Mouse (Mus musculus) G1E (cell line): Measurements from ENCODE around the gene Alg9. TPM values are rescaled to one million over a fixed set of nuclear protein-coding genes. Genes with fewer than 3 reads are reported as not detected.

Source experiments
- ATAC-seq: 2 replicates; pipeline ENCODE4 v1.8.0; 2016; ENCODE audit warnings: mild to moderate bottlenecking; ENCODE audit not compliant: insufficient number of reproducible peaks, poor library complexity, low FRiP score, severe bottlenecking; ENCODE audit errors: extremely low read depth
- DNase-seq: peaks from one replicate; pipeline ENCODE4 v3.0.0; 2012; ENCODE audit warnings: low spot score
- H3K27me3 ChIP-seq: 2 replicates; pipeline ENCODE4 v1.6.1; 2012; ENCODE audit warnings: mild to moderate bottlenecking, low read length, inconsistent platforms; ENCODE audit not compliant: insufficient read depth
- H3K36me3 ChIP-seq: replicated peaks from 2 replicates; pipeline ENCODE3; 2012; ENCODE audit warnings: mild to moderate bottlenecking, inconsistent platforms
- H3K4me1 ChIP-seq: 2 replicates; pipeline ENCODE4 v1.6.1; 2012; ENCODE audit warnings: low read depth, low read length, inconsistent platforms, mixed read lengths; ENCODE audit not compliant: insufficient read depth
- H3K4me3 ChIP-seq: 2 replicates; pipeline ENCODE4 v1.5.1; 2012; ENCODE audit warnings: low read depth, mild to moderate bottlenecking, inconsistent platforms, low read length, moderate library complexity, mixed read lengths
- H3K9me3 ChIP-seq: replicated peaks from 2 replicates; pipeline ENCODE4 v1.6.1; 2012; ENCODE audit warnings: inconsistent platforms
- CTCF ChIP-seq: IDR thresholded peaks from 2 replicates; pipeline ENCODE4 v1.5.1; 2012; ENCODE audit warnings: low read depth, low read length, inconsistent platforms, mixed read lengths
- GATA1 ChIP-seq: IDR thresholded peaks from 2 replicates; pipeline ENCODE4 v1.6.1; 2012; ENCODE audit warnings: borderline replicate concordance, low read length, inconsistent platforms, mixed read lengths
- GATA2 ChIP-seq: IDR thresholded peaks from 2 replicates; pipeline ENCODE4 v1.6.1; 2012; ENCODE audit warnings: low read depth, low read length, inconsistent platforms, borderline replicate concordance
- TAL1 ChIP-seq: conservative IDR thresholded peaks from 2 replicates; pipeline ENCODE4 v1.6.1; 2012; ENCODE audit warnings: low read depth, low read length, inconsistent platforms, mixed read lengths
- polyA plus RNA-seq: library from polyadenylated mRNA; stranded (reverse); fragments of >175 nt; gene quantifications from 2 replicates; pipeline ENCODE4 v1.2.3, GENCODE M21; 2012
- total RNA-seq, 2 experiments: library from RNA; stranded (forward) in 1 of 2; stranded (reverse) in 1 of 2; fragments of 200-1000 nt in 1 of 2; fragments of >200 nt in 1 of 2; fragmentation: Nextera tagmentation in 1 of 2; gene quantifications; 2 replicates each; pipeline ENCODE4 v1.2.3; 2014 to 2017

Alg9 gene
- total and polyA plus RNA-seq, 3 experiments = 14.8 to 35.3 (median 21.9) TPM

GRCm38 (mm10) chr9:50890494-50891090 lies 115.8 kb downstream of the Alg9 start:
- no peak for ATAC-seq
- no peak for DNase-seq
- H3K9me3 ChIP-seq = no peaks in the 10 kb centered on the region
- H3K4me3 ChIP-seq = no peak overlapping the region
- H3K27me3 ChIP-seq = no peaks in the 10 kb centered on the region
- H3K36me3 ChIP-seq = peaks cover 96% of the 10 kb centered on the region
- peaks cover 2% of the 10 kb centered on the region for H3K4me1 ChIP-seq
- TF ChIP-seq TAL1 = no peak
- no peak for TF ChIP-seq CTCF
- TF ChIP-seq GATA2 = no peak
- TF ChIP-seq GATA1 = no peak

Other genes with a start within 250 kb of the Alg9 start
- gene Pts, start 246.3 kb upstream of the Alg9 start, total RNA-seq (2014; fragmentation: Nextera tagmentation) = 43.9 and 48.2 TPM in 2 replicates
- 52.3 and 59.4 TPM in 2 replicates for gene Pts, start 246.3 kb upstream of the Alg9 start, total RNA-seq (2017)
- 7.1 and 14.6 TPM in 2 replicates for gene Pts, start 246.3 kb upstream of the Alg9 start, polyA plus RNA-seq
- gene Il18, start 220.2 kb upstream of the Alg9 start, total RNA-seq (2014; fragmentation: Nextera tagmentation) = not detected in 2 replicates
- not detected in 2 replicates for gene Il18, start 220.2 kb upstream of the Alg9 start, total RNA-seq (2017)
- not detected in 2 replicates for gene Il18, start 220.2 kb upstream of the Alg9 start, polyA plus RNA-seq
- gene Bco2, start 219.8 kb upstream of the Alg9 start, total RNA-seq (2014; fragmentation: Nextera tagmentation) = 0.34 TPM in 1 of 2 replicates, not detected in the other
- 0.11 TPM in 1 of 2 replicates, not detected in the other for gene Bco2, start 219.8 kb upstream of the Alg9 start, total RNA-seq (2017)
- not detected in 2 replicates for gene Bco2, start 219.8 kb upstream of the Alg9 start, polyA plus RNA-seq
- not detected in 2 replicates for gene Tex12, start 213.7 kb upstream of the Alg9 start, total RNA-seq (2014; fragmentation: Nextera tagmentation)
- not detected in 2 replicates for gene Tex12, start 213.7 kb upstream of the Alg9 start, total RNA-seq (2017)
- not detected in 2 replicates for gene Tex12, start 213.7 kb upstream of the Alg9 start, polyA plus RNA-seq
- 103 and 109 TPM in 2 replicates for gene Sdhd, start 171.2 kb upstream of the Alg9 start, total RNA-seq (2014; fragmentation: Nextera tagmentation)
- gene Sdhd, start 171.2 kb upstream of the Alg9 start, total RNA-seq (2017) = 267 and 296 TPM in 2 replicates
- 32.3 and 45.2 TPM in 2 replicates for gene Sdhd, start 171.2 kb upstream of the Alg9 start, polyA plus RNA-seq
- 88.9 and 111 TPM in 2 replicates for gene Timm8b, start 171.1 kb upstream of the Alg9 start, total RNA-seq (2014; fragmentation: Nextera tagmentation)
- 353 and 447 TPM in 2 replicates for gene Timm8b, start 171.1 kb upstream of the Alg9 start, total RNA-seq (2017)
- 11.1 and 14.8 TPM in 2 replicates for gene Timm8b, start 171.1 kb upstream of the Alg9 start, polyA plus RNA-seq
- 3.6 and 3.7 TPM in 2 replicates for gene Pih1d2, start 157.7 kb upstream of the Alg9 start, total RNA-seq (2014; fragmentation: Nextera tagmentation)
- 2.5 and 6.5 TPM in 2 replicates for gene Pih1d2, start 157.7 kb upstream of the Alg9 start, total RNA-seq (2017)
- 0.39 and 0.41 TPM in 2 replicates for gene Pih1d2, start 157.7 kb upstream of the Alg9 start, polyA plus RNA-seq
- gene Nkapd1, start 157.6 kb upstream of the Alg9 start, total RNA-seq (2014; fragmentation: Nextera tagmentation) = 45.5 and 49.7 TPM in 2 replicates
- 24.6 and 31.0 TPM in 2 replicates for gene Nkapd1, start 157.6 kb upstream of the Alg9 start, total RNA-seq (2017)
- gene Nkapd1, start 157.6 kb upstream of the Alg9 start, polyA plus RNA-seq = 8.0 and 9.7 TPM in 2 replicates
- 60.6 and 61.3 TPM in 2 replicates for gene Dlat, start 115.2 kb upstream of the Alg9 start, total RNA-seq (2014; fragmentation: Nextera tagmentation)
- 55.2 and 60.0 TPM in 2 replicates for gene Dlat, start 115.2 kb upstream of the Alg9 start, total RNA-seq (2017)
- gene Dlat, start 115.2 kb upstream of the Alg9 start, polyA plus RNA-seq = 36.1 and 47.2 TPM in 2 replicates
- not detected in 2 replicates for gene Dixdc1, start 35.5 kb upstream of the Alg9 start, total RNA-seq (2014; fragmentation: Nextera tagmentation)
- under 0.01 and 0.27 TPM in 2 replicates for gene Dixdc1, start 35.5 kb upstream of the Alg9 start, total RNA-seq (2017)
- gene Dixdc1, start 35.5 kb upstream of the Alg9 start, polyA plus RNA-seq = not detected in 2 replicates
- gene 2310030G06Rik, start 28.5 kb upstream of the Alg9 start, total RNA-seq (2014; fragmentation: Nextera tagmentation) = not detected in 2 replicates
- gene 2310030G06Rik, start 28.5 kb upstream of the Alg9 start, total RNA-seq (2017) = 0.58 and 1.1 TPM in 2 replicates
- gene 2310030G06Rik, start 28.5 kb upstream of the Alg9 start, polyA plus RNA-seq = not detected in 2 replicates
- not detected in 2 replicates for gene Cryab, start 23.7 kb upstream of the Alg9 start, total RNA-seq (2014; fragmentation: Nextera tagmentation)
- gene Cryab, start 23.7 kb upstream of the Alg9 start, total RNA-seq (2017) = 0.11 TPM in 1 of 2 replicates, not detected in the other
- not detected in 2 replicates for gene Cryab, start 23.7 kb upstream of the Alg9 start, polyA plus RNA-seq
- gene Hspb2, start 22.7 kb upstream of the Alg9 start, total RNA-seq (2014; fragmentation: Nextera tagmentation) = not detected in 2 replicates
- not detected in 2 replicates for gene Hspb2, start 22.7 kb upstream of the Alg9 start, total RNA-seq (2017)
- gene Hspb2, start 22.7 kb upstream of the Alg9 start, polyA plus RNA-seq = not detected in 2 replicates
- 6.4 and 13.3 TPM in 2 replicates for gene Fdxacb1, start 6.8 kb upstream of the Alg9 start, total RNA-seq (2014; fragmentation: Nextera tagmentation)
- gene Fdxacb1, start 6.8 kb upstream of the Alg9 start, total RNA-seq (2017) = 9.1 and 9.2 TPM in 2 replicates
- 1.0 and 1.7 TPM in 2 replicates for gene Fdxacb1, start 6.8 kb upstream of the Alg9 start, polyA plus RNA-seq
- gene 1110032A03Rik, start 501 bp downstream of the Alg9 start, total RNA-seq (2014; fragmentation: Nextera tagmentation) = 59.2 and 70.6 TPM in 2 replicates
- gene 1110032A03Rik, start 501 bp downstream of the Alg9 start, total RNA-seq (2017) = 23.1 and 23.5 TPM in 2 replicates
- 1.2 and 2.0 TPM in 2 replicates for gene 1110032A03Rik, start 501 bp downstream of the Alg9 start, polyA plus RNA-seq
- gene Ppp2r1b, start 70.3 kb downstream of the Alg9 start, total RNA-seq (2014; fragmentation: Nextera tagmentation) = 57.7 and 68.7 TPM in 2 replicates
- 82.9 and 93.0 TPM in 2 replicates for gene Ppp2r1b, start 70.3 kb downstream of the Alg9 start, total RNA-seq (2017)
- 18.9 and 21.3 TPM in 2 replicates for gene Ppp2r1b, start 70.3 kb downstream of the Alg9 start, polyA plus RNA-seq
- gene Sik2, start 234.1 kb downstream of the Alg9 start, total RNA-seq (2014; fragmentation: Nextera tagmentation) = 71.8 and 72.8 TPM in 2 replicates
- 15.2 and 18.7 TPM in 2 replicates for gene Sik2, start 234.1 kb downstream of the Alg9 start, total RNA-seq (2017)
- gene Sik2, start 234.1 kb downstream of the Alg9 start, polyA plus RNA-seq = 21.1 and 22.4 TPM in 2 replicates